Comparison of ENCODE assay signal across 8 mouse cellular contexts in the genomic region with DNA sequence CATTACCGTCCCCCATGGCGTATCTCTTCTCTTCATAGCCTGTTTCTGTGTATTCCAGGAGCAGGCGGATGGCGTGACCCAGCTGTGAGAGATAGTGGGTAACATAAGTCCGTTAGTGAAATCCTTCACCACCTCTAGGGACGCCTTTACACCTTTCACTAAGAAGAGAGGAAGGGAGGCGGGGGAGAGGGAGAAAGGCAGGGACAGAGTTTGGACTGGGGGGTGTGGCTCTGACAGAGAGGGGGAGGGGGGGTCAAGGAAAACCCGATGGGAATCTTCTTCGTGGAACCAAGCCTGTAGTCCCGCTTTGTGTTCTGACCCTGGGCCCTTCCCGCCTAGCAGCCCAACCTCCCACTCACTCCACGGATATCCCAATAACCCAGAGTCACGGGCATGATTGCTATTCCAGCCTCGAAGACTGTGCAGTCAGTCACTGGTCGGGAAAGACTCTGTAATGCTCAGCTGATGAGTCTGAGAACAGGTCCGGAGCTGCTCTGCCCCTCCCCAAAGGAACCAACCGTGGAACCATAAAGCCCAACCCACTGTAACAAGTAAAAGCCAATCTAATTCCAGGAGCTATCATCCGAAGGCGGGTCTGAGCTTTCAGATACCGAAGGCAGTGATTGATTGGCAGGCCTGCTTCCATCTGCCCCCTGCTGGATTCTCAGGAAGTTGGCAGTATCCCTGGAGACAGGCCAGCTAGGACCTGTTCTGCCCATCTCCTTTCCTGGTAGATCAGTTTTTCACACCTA. TPM values are rescaled to one million over a fixed set of nuclear protein-coding genes. Genes with fewer than 3 reads are reported as not detected.
DNase-seq lines count a peak whose midpoint lies in the region; ATAC-seq and TF ChIP-seq lines count a peak whose summit lies in the region.

A gene (minus strand): TSS at position 511 of the 752 bp plus-strand sequence.

- peak within 1 kb of the TSS; percentile 20 for H3K4me3 ChIP-seq in heart, postnatal 0 days (ENCODE audit: low read depth, low read length)
- H3K4me3 ChIP-seq in lung, postnatal 0 days (ENCODE audit: low read depth, low read length) = no peak within 1 kb of the TSS

- peak; percentile 62 for ATAC-seq in heart, postnatal 0 days (ENCODE audit: insufficient read depth, low read depth)
- ATAC-seq in lung, postnatal 0 days = peak; percentile 69
- no peak for ATAC-seq in activated CD4-positive, CD25-positive, alpha-beta regulatory T cell, adult 4 months

- peak; percentile 58 for TF ChIP-seq CTCF in heart, postnatal 0 days (IDR thresholded peaks at IDR 0.05; ENCODE audit: low read depth)
- TF ChIP-seq CTCF in lung, postnatal 0 days (IDR thresholded peaks at IDR 0.05) = peak; percentile 72

- WGBS in heart, postnatal 0 days = 14% methylated on average over 20 of the region's 20 CpGs
- WGBS in large intestine, adult 2 months = 34% methylated on average over 20 of the region's 20 CpGs
- 21% methylated on average over 20 of the region's 20 CpGs for WGBS in lung, postnatal 0 days

- peaks cover 14% of the 10 kb centered on the region; the same call in 1 of the 2 replicates for H3K4me1 ChIP-seq in heart, postnatal 0 days (ENCODE audit: control insufficient read depth, insufficient read depth)
- peaks cover 3% of the 10 kb centered on the region; the same call in 1 of the 2 replicates for H3K4me1 ChIP-seq in lung, postnatal 0 days (ENCODE audit: insufficient read depth, low read depth, low read length)

- no peak within 1 kb of the TSS for H3K27ac ChIP-seq in heart, postnatal 0 days (ENCODE audit: low read depth)
- H3K27ac ChIP-seq in lung, postnatal 0 days (ENCODE audit: low read length) = no peak within 1 kb of the TSS

- H3K9me3 ChIP-seq in heart, postnatal 0 days (replicated peaks; ENCODE audit: control insufficient read depth, low read length) = no peaks in the 10 kb centered on the region
- H3K9me3 ChIP-seq in lung, postnatal 0 days (ENCODE audit: low read length) = no peaks in the 10 kb centered on the region

- TF ChIP-seq EP300 in heart, postnatal 0 days (IDR thresholded peaks at IDR 0.05; ENCODE audit: low read depth) = no peak
- TF ChIP-seq EP300 in lung, postnatal 0 days (IDR thresholded peaks at IDR 0.05) = no peak

- peak; percentile 80 for DNase-seq in ES-CJ7 (ENCODE audit: low read depth, low spot score)
- DNase-seq in R1 (ENCODE audit: low read depth, low spot score) = peak; percentile 93
- DNase-seq in heart, postnatal 0 days (ENCODE audit: low spot score) = peak; percentile 71
- peak; percentile 58 for DNase-seq in large intestine, adult 2 months (ENCODE audit: low read depth, low spot score)
- peak; percentile 75 for DNase-seq in lung, postnatal 0 days (ENCODE audit: low spot score)
- peak; percentile 56 for DNase-seq in telencephalon, adult 2 months (ENCODE audit: low read depth, low spot score)
- no peak for DNase-seq in adrenal gland, adult 18-20 months (ENCODE audit: low spot score in 2 of 2)

- no peak within 1 kb of the TSS for H3K9ac ChIP-seq in heart, postnatal 0 days (replicated peaks; ENCODE audit: low read depth, low read length)
- H3K9ac ChIP-seq in lung, postnatal 0 days (replicated peaks; ENCODE audit: low read depth) = no peak within 1 kb of the TSS

- H3K36me3 ChIP-seq in heart, postnatal 0 days (replicated peaks; ENCODE audit: control insufficient read depth, insufficient read depth, low read length) = no peaks in the 10 kb centered on the region
- no peaks in the 10 kb centered on the region for H3K36me3 ChIP-seq in lung, postnatal 0 days (ENCODE audit: insufficient read depth, low read length)

- H3K27me3 ChIP-seq in heart, postnatal 0 days (ENCODE audit: control insufficient read depth, insufficient read depth, low read length) = no peaks in the 10 kb centered on the region
- no peaks in the 10 kb centered on the region for H3K27me3 ChIP-seq in lung, postnatal 0 days (replicated peaks; ENCODE audit: insufficient read depth, low read length)

- peak within 1 kb of the TSS; percentile 48 for H3K4me2 ChIP-seq in heart, postnatal 0 days (ENCODE audit: low read depth, low read length)
- H3K4me2 ChIP-seq in lung, postnatal 0 days (replicated peaks; ENCODE audit: low read depth, low read length) = peak within 1 kb of the TSS; percentile 47

RNA-seq across cellular contexts. Expression of the gene that starts here (rescaled TPM):
- total RNA-seq in heart, postnatal 0 days (2014; rRNA removed; ENCODE audit: low replicate concordance) = 17.9 and 20.3 TPM in 2 replicates
- 11.5 and 12.9 TPM in 2 replicates for polyA plus RNA-seq in heart, postnatal 0 days (2015; fragmentation: Nextera tagmentation; extraction: Ambion mirVana)
- polyA plus RNA-seq in large intestine, adult 2 months (2012; rRNA removed) = 2.4 and 8.6 TPM in 2 replicates
- 3.6 and 4.1 TPM in 2 replicates for polyA plus RNA-seq in lung, postnatal 0 days (2015; fragmentation: Nextera tagmentation; extraction: Ambion mirVana)
- not detected for polyA plus RNA-seq in activated CD4-positive, CD25-positive, alpha-beta regulatory T cell, adult 4 months (2017; shearing (Covaris generic))
- total RNA-seq in adrenal gland, adult 18-20 months (2021) = 1 to 10 TPM; 6.1 to 8.0 TPM

Comparison
In these comparisons a context has a peak if more than half of its experiments do, and no peak if none do; other contexts are left out.
1. DNase-seq: peak in ES-CJ7 (single experiment), R1 (single experiment), heart, postnatal 0 days (single experiment), large intestine, adult 2 months (single experiment), lung, postnatal 0 days (single experiment) and telencephalon, adult 2 months (single experiment); none in adrenal gland, adult 18-20 months (0 of 2).